In genomic region chr8:56343505-56343904, GRCm38 (mm10) we compare ENCODE assay signal across 8 mouse cellular contexts. TPM values are rescaled to one million over a fixed set of nuclear protein-coding genes. Genes with fewer than 3 reads are reported as not detected.
DNase-seq lines count a peak whose midpoint lies in the region; ATAC-seq lines count a peak whose summit lies in the region.

No protein-coding gene starts in this region.

- peak; percentile 62; the same call in 1 of the 2 replicates for ATAC-seq in frontal cortex, adult (ENCODE audit: low TSS enrichment)
- no peak for ATAC-seq in megakaryocyte, adult 5-6 weeks (ENCODE audit: poor library complexity, severe bottlenecking)
- ATAC-seq in cerebellum, adult (ENCODE audit: insufficient number of reproducible peaks, low FRiP score, low TSS enrichment): no peak

- intact Hi-C loops in left cerebral cortex, postnatal 25 days (cut with DNase I): no loop called here
- intact Hi-C loops in left cerebral cortex, postnatal 4 days (cut with DNase I): no loop called here

- no peak for DNase-seq in frontal cortex, postnatal 10 days (ENCODE audit: low spot score in 2 of 2)
- DNase-seq in left cerebral cortex, postnatal 25 days (ENCODE audit: low spot score in 2 of 2): peak; percentile 14 to 42
- DNase-seq in left cerebral cortex, postnatal 4 days: no peak
- DNase-seq in brain, adult 2 months (ENCODE audit: low read depth, low spot score): peak; percentile 28
- peak; percentile 13 for DNase-seq in heart, postnatal 4 days

RNA-seq across cellular contexts. Expression of gene Hpgd, which starts 49.1 kb away (rescaled TPM):
- total RNA-seq in left cerebral cortex, postnatal 25 days (2021): 1 to 10 TPM; 4.0 to 4.4 TPM
- total RNA-seq in left cerebral cortex, postnatal 4 days (2021): 1 to 10 TPM; 1.9 to 2.5 TPM
- 1 to 10 TPM; 3.8 to 4.3 TPM for total RNA-seq in heart, postnatal 4 days (2021)
- 55.5 and 63.0 TPM in 2 replicates for total RNA-seq in megakaryocyte, adult 5-6 weeks (2015)
- total RNA-seq in megakaryocyte, adult 5-6 weeks (2017): 52.2 and 60.6 TPM in 2 replicates

Comparison
In these comparisons a context has a peak if more than half of its experiments do, and no peak if none do; other contexts are left out.
1. DNase-seq: peak in left cerebral cortex, postnatal 25 days (2 of 2), brain, adult 2 months (single experiment) and heart, postnatal 4 days (single experiment); none in frontal cortex, postnatal 10 days (0 of 2) and left cerebral cortex, postnatal 4 days (single experiment).
2. RNA of gene Hpgd, which starts 49.1 kb away (total RNA-seq): 52.2 to 63.0 TPM in megakaryocyte, adult 5-6 weeks; 4.0 to 4.4 TPM in left cerebral cortex, postnatal 25 days, 3.8 to 4.3 TPM in heart, postnatal 4 days and 1.9 to 2.5 TPM in left cerebral cortex, postnatal 4 days; every median in the first group is over 4 times any median in the second.